Mouse (Mus musculus) common myeloid progenitor, adult 5-6 weeks (primary cell): Measurements from ENCODE around the gene Rnf182. TPM values are rescaled to one million over a fixed set of nuclear protein-coding genes. Genes with fewer than 3 reads are reported as not detected.

Experiments used
- ATAC-seq: replicated peaks from 2 replicates; pipeline ENCODE4 v1.8.0; 2016; ENCODE audit warnings: low read depth, mild to moderate bottlenecking, moderate TSS enrichment, inconsistent platforms; ENCODE audit not compliant: poor library complexity, severe bottlenecking
- total RNA-seq: library from RNA; stranded (forward); fragments of 200-1000, 187-1606 nt; gene quantifications from 2 replicates; pipeline ENCODE4 v1.2.3, GENCODE M21; 2017

Rnf182 gene
- total RNA-seq, 1 experiment from 2014 or later: not detected

DNA sequence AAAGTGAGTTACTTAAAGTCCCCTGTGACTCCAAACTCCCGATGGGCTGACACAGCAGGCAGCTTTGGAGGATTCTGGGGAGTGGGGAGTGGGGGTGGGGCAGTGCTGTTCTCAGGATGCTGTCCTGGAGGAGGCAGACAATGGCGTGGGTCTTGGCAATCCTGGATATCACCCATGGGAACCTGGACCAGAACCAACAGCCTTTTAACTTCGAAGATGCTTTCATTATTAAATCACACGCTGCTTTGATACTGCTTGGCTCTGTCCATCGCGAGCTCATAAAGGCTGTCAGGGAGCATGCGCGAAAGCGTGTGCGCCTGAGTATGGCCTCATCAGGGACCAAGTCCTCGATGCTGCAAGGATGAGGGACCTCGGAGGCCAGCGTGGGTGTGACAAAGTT is 12.5 kb upstream of the Rnf182 start:
- no peak for ATAC-seq

DNA sequence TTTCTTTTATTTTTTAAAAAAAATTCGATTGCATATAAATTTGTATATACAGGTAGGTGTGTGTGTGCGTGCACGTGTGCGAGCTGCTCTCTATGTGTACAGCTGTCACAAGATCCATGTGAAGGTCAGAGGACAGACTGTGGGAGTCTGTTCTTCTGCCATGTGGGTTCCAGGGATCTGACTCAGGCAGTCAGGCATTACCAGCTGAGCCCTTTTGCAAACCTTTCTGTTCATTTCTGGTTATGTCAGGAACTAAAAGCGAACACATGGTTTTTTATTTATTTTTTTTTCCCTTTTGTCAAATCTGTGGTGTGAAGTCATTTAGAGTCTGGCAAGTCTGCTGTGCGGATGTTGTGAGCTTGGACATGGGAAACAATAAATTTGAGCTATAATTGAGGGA is 6.7 kb upstream of the Rnf182 start:
- ATAC-seq: no peak

GRCm38 (mm10) chr13:43612040-43612439 is 3.5 kb upstream of the Rnf182 start:
- ATAC-seq: no peak

GRCm38 (mm10) chr13:43614667-43615066 is 843 bp upstream of the Rnf182 start:
- no peak for ATAC-seq

DNA sequence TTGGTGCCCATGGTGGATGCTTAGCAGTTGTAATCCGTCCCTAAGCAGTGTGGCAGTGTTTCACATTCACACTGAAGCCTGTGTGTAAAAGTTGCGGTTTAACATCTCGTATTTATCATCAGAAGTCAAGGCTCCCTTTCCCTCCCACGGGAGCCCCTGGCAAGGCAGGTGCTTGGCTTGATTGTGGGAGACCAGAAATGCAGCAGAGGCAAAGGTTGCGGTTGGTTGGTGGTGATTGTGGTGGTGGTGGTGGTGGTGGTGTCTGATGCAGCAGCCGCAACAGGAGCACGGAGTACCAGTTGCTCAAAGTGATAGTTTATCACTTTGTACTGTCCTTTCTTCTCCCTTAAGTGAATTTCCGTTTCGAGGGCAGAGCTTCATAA is 325 bp upstream of the Rnf182 start:
- peak; percentile 53 for ATAC-seq

DNA sequence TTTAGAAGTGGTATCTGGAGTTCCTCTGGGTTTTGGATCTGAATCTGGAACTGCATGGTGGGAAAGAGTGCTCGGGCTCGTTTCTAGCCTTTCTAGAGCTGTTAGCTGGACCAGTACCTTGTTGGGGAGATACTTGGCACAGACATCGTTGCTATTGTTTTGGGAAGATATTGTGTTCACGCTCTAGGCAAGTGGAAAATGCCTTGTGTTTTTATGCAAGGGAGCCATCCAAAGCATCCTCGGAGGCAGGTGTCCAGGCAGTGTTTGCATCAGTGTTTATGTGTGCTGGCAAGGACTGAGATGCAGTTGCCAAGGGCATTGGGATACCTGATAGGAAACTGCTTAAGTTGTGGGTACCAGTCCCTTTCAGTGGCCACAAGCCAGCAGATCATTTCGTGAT is 1.0 kb downstream of the Rnf182 start:
- no peak for ATAC-seq

DNA sequence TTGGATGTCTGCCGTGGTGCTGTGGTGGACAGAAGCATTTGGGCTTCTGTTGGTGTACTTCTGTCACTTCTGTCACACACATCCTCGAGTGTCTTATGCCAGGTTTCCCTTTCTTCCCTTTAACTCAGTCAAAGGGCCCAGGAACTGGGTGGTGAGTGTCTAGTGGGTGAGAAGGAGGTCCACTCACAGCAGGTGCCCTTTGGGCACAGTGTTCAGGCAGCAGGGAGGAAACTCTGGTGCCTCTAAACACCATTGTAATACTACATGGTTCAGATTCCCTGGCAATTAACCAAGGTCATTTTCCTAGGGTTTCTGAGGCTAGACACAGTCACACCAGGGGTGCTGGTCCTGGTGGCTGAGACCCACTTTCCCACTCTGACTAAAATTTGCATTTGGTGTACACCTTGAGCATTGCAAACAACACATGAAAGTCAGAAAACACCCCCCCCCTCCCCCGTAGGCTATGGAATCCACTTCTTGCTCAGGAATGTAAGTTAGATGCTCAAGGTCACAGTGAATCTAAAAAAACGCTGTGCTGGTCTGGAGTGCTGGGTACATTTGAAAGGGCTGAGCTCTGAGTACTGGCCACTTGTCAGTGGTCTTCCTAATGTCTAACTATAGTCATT is 4.2 kb downstream of the Rnf182 start:
- no peak for ATAC-seq

DNA sequence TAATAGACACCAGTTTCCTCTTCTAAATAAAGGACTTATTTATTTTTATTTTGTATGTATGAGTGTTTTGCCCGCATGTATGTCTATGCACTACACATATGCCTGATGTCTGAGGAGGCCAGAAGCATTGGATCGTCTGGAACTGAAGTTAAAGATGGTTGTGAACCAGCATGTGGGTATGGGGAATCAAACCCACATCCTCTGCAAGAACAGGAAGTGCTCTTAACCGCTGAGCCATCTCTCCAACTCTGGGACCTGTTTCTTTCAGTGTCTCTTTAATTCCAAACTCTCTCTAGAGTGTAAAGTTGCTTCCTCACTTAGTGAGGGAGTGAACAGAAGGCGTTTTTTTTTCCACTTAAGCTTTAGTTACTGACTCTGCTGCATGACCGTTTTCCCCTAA is 12.4 kb downstream of the Rnf182 start:
- ATAC-seq: peak; percentile 83

DNA sequence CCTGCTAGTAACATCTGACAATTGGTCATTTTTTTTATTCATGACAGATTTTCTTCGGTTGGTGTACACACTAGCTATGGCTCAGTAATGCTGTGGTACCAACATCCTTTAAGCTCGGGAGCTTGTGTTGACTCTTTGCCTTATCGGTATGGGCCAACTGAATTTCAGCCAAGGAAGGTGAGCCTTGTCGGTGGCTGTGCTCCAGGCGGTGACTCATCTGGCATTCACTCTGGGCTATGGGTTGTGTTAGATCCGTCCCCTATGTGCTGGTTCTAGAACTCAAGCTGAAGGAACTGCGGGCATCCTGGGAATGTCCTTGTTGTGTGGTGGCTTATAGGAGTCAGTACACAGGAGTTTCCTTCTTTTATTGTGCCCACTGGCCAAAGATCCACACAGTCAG is 14.3 kb downstream of the Rnf182 start:
- ATAC-seq: no peak

- ATAC-seq: no peak
These were observed 15.8 kb downstream of the Rnf182 start for GRCm38 (mm10) chr13:43631266-43631665.

DNA sequence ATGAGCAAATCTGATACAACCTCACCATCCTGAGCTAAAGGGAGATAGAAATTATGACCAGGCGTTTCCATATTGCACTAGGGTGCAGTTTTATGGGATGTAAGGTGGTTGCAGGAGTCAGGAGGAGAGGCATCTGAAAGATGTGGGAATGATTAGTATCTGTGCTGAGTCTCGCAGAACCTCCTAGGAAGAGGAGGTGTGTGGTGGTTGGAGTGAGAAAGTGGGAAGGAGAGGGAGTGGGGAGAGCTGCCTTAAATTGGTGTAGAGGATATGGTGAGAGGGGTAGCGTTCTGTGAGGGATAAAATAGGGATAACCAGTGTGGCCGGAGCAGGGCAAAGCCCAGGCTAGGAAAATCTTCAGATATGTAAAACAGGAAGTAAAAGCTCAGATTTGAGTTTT is 17.5 kb downstream of the Rnf182 start:
- no peak for ATAC-seq

GRCm38 (mm10) chr13:43637720-43638119 is 22.2 kb downstream of the Rnf182 start:
- no peak for ATAC-seq

DNA sequence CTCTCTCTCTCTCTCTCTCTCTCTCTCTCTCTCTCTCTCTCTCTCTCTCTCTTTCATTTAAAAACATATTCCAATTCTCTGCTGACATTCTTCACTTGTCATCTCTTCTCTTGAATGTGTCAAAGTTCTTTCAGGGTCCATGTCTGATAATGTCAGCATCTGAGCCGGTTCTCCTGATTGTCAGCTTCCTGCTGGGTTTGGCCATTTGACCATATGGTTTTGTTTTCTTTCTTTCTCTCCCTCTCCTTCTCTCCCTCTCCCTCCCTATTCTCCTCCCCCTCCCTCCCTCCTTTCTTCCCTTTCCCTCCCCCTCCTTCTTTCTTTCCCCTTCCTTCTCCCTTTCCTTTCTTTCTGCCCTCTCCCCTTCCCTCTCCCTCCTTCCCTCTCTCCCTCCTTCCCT is 29.5 kb downstream of the Rnf182 start:
- ATAC-seq: no peak

GRCm38 (mm10) chr13:43648556-43648955 is 33.0 kb downstream of the Rnf182 start:
- ATAC-seq: no peak

DNA sequence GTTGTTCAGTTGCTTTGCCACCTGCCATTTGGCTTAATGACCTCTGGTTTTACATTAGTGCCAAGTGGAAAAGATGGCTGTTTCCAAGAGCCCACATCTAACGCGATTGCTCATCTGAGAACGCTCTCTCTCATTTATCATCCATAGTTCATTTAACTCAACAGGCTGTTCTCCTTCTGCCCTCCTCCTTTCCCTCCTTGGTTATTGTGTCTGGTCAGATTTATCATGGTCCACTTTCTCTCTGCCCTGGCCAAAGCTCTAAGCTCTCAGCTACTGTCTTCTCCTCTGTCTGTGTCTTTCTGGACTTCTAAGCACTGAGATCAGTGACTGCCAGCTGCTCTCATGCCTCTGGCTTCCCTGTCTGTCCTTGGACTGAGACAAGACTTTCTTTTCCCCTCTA is 35.8 kb downstream of the Rnf182 start:
- no peak for ATAC-seq

- no peak for ATAC-seq
These were observed 38.6 kb downstream of the Rnf182 start for GRCm38 (mm10) chr13:43654091-43654490.

- no peak for ATAC-seq
These were observed 47.7 kb downstream of the Rnf182 start for GRCm38 (mm10) chr13:43663225-43663624.

DNA sequence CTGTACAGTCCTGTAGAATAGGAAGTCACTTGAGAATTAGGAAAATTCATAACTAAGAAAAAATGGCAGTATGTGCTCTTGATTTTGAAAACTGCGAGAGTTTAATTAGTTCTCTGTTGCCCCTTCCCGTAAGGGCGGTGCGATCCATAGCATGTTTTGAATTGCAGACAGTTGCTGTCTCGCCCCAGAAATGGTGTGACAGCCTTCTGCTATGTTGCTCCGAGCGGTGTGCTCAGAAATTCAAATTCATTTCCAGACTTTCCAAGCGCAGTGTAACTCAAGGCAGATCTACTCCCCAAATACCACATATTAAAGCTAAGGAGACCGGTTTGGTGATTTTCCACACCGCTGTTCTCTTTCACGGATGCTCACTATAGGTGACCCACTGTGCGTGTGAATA is 50.6 kb downstream of the Rnf182 start:
- ATAC-seq: no peak

DNA sequence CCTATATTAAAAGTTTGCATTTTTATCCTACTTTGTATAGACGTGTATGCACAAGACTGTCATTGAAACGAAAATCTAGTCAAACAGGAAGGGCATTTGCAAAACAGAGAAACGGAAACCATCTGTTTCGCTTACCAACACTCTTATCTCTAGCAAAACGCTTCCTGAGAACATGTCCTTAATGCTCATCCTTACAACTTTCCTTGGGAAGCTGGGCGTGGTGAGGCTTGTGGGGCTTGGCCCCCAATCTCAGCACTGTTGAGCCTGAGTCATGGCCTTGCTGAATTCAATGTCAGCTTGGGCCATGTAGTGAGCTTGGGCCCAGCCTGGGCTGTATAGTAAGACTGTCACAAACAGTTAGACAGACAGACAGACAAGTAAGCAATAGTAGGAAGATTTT is 51.4 kb downstream of the Rnf182 start:
- peak; percentile 84 for ATAC-seq

- ATAC-seq: no peak
These were observed 61.8 kb downstream of the Rnf182 start for GRCm38 (mm10) chr13:43677159-43677882.

GRCm38 (mm10) chr13:43677883-43678244 is 62.4 kb downstream of the Rnf182 start:
- no peak for ATAC-seq

DNA sequence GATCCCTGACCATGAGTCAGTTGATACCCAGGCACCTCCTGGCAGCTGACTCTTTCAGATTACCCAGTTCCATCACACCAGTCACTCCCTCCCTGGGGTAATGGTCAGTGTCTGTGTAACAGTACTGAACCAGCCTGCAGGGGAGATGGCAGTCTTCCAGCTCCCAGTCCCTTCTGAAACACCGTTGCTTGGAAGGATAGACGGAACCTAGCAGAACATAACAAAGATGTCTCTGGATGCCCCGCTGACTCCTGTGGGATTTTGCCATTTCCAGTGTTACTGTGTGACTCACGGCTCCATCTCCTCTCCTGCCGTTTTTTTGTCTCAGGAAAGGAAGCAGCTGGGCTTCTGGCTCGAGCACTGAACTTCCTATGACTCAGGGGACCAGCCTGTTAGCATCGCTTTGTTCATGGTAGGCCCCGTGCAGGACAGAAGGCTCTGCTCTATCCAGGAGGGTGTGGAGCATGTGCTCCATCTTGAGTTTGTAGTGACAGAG is 69.0 kb downstream of the Rnf182 start:
- no peak for ATAC-seq
